Mouse (Mus musculus): ENCODE data around the gene Dkkl1. TPM values are rescaled to one million over a fixed set of nuclear protein-coding genes. Genes with fewer than 3 reads are reported as not detected.

Dkkl1 gene
- total and polyA plus RNA-seq, 3 experiments, result 9.2 to 32.0 TPM; not detected in 1

GRCm38 (mm10) chr7:45208260-45208659 lies 3.7 kb downstream of the Dkkl1 start:
- no peak for DNase-seq (ENCODE audit: low read depth, low spot score)
- Histone ChIP-seq H3K36me3 (ENCODE audit: control insufficient read depth in 1 of 2, insufficient read depth in 2 of 2, low read length in 2 of 2) (peaks cover 0 to 14% of the 10 kb centered on the region in 2 experiments; a peak in 2 of 4 replicates), H3K9me3 (replicated peaks; ENCODE audit: insufficient read depth, low read length) (no peaks in the 10 kb centered on the region), H3K9ac (ENCODE audit: control insufficient read depth, low read depth, low read length, poor library complexity, severe bottlenecking) (no peak overlapping the region), H3K27ac (ENCODE audit: control insufficient read depth, low read depth, low read length) (no peak overlapping the region), H3K79me2 (ENCODE audit: control insufficient read depth, insufficient read depth, low read length, poor library complexity) (no peaks in the 10 kb centered on the region), H3K4me3 (ENCODE audit: control insufficient read depth in 1 of 2, insufficient read depth in 1 of 2, low read depth in 2 of 2, low read length in 2 of 2) (no peak overlapping the region), H3K27me3 (ENCODE audit: control insufficient read depth in 1 of 2, insufficient read depth in 2 of 2, low read length in 2 of 2) (no peaks in the 10 kb centered on the region), H3K4me1 (ENCODE audit: control insufficient read depth in 1 of 2, insufficient read depth in 2 of 2, low read length in 2 of 2) (peaks cover 6 to 26% of the 10 kb centered on the region in 2 experiments)
- TF ChIP-seq SMC3 (IDR thresholded peaks at IDR 0.05; ENCODE audit: low read depth, low read length) (peak; percentile 16; the same call in 1 of the 2 replicates), CTCF (IDR thresholded peaks at IDR 0.05 in 2 of 3, conservative IDR thresholded peaks at IDR 0.05 in 1 of 3; ENCODE audit: control insufficient read depth in 1 of 3, insufficient read depth in 1 of 3, low read depth in 2 of 3, low read length in 3 of 3, poor library complexity in 1 of 3, severe bottlenecking in 1 of 3) (peak; percentile 41 to 52 (median 44)), ZNF384 (IDR thresholded peaks at IDR 0.05; ENCODE audit: low read depth, low read length) (peak; percentile 86), RAD21 (IDR thresholded peaks at IDR 0.05; ENCODE audit: low read depth, low read length) (peak; percentile 12), RCOR1 (IDR thresholded peaks at IDR 0.05; ENCODE audit: low read depth, low read length) (no peak), ZMIZ1 (IDR thresholded peaks at IDR 0.05; ENCODE audit: low read depth, low read length) (no peak), NELFE (IDR thresholded peaks at IDR 0.05; ENCODE audit: low read depth, low read length) (no peak), USF2 (IDR thresholded peaks at IDR 0.05; ENCODE audit: borderline replicate concordance in 1 of 2, insufficient read depth in 1 of 2, low read depth in 1 of 2, low read length in 2 of 2) (no peak)

GRCm38 (mm10) chr7:45204380-45205143 lies 7.4 kb downstream of the Dkkl1 start, which contains the start of gene Ccdc155:
Gene Ccdc155 (minus strand): TSS chr7:45204892.
- Histone ChIP-seq H3K4me3 (ENCODE audit: control insufficient read depth in 1 of 2, insufficient read depth in 1 of 2, low read depth in 2 of 2, low read length in 2 of 2) (peak within 1 kb of the TSS; percentile 65 to 66), H3K27ac (ENCODE audit: control insufficient read depth, low read depth, low read length) (peak within 1 kb of the TSS; percentile 44), H3K27me3 (ENCODE audit: control insufficient read depth in 1 of 2, insufficient read depth in 2 of 2, low read length in 2 of 2) (no peaks in the 10 kb centered on the region), H3K9me3 (replicated peaks; ENCODE audit: insufficient read depth, low read length) (no peaks in the 10 kb centered on the region), H3K36me3 (ENCODE audit: control insufficient read depth in 1 of 2, insufficient read depth in 2 of 2, low read length in 2 of 2) (peaks cover 0 to 5% of the 10 kb centered on the region in 2 experiments; a peak in 1 of 4 replicates), H3K9ac (ENCODE audit: control insufficient read depth, low read depth, low read length, poor library complexity, severe bottlenecking) (peak within 1 kb of the TSS; percentile 56), H3K4me1 (ENCODE audit: control insufficient read depth in 1 of 2, insufficient read depth in 2 of 2, low read length in 2 of 2) (peaks cover 0 to 7% of the 10 kb centered on the region in 2 experiments; a peak in 1 of 4 replicates), H3K79me2 (ENCODE audit: control insufficient read depth, insufficient read depth, low read length, poor library complexity) (no peaks in the 10 kb centered on the region)
- peak; percentile 99 for DNase-seq (ENCODE audit: low read depth, low spot score)
- TF ChIP-seq MAX (IDR thresholded peaks at IDR 0.05; ENCODE audit: low read length) (peak; percentile 96), SIN3A (IDR thresholded peaks at IDR 0.05; ENCODE audit: low read length) (peak; percentile 79), RCOR1 (IDR thresholded peaks at IDR 0.05; ENCODE audit: low read depth, low read length) (no peak), POLR2A (IDR thresholded peaks at IDR 0.05; ENCODE audit: control insufficient read depth in 1 of 2, insufficient read depth in 1 of 2, low read depth in 1 of 2, low read length in 2 of 2, poor library complexity in 1 of 2) (peak in 1 of 2 experiments; percentile 58; a peak in 1 of 4 replicates), MYB (IDR thresholded peaks at IDR 0.05; ENCODE audit: low read depth, low read length) (0 out of 2 replicates have a peak, but pooled peaks have one; percentile 13), HCFC1 (IDR thresholded peaks at IDR 0.05; ENCODE audit: low read depth, low read length) (peak; percentile 29; the same call in 1 of the 2 replicates), ELF1 (IDR thresholded peaks at IDR 0.05; ENCODE audit: low read depth, low read length) (peak; percentile 53; the same call in 1 of the 2 replicates), NELFE (IDR thresholded peaks at IDR 0.05; ENCODE audit: low read depth, low read length) (peak; percentile 63), ZC3H11A (IDR thresholded peaks at IDR 0.05; ENCODE audit: low read depth, low read length) (no peak), E2F4 (IDR thresholded peaks at IDR 0.05; ENCODE audit: borderline replicate concordance, low read depth, low read length) (peak; percentile 83; the same call in 1 of the 2 replicates), POLR2AphosphoS2 (IDR thresholded peaks at IDR 0.05; ENCODE audit: low read length) (no peak), NRF1 (IDR thresholded peaks at IDR 0.05; ENCODE audit: insufficient read depth, low read depth, low read length, poor library complexity, severe bottlenecking) (peak; percentile 97; the same call in 1 of the 2 replicates), TAL1 (IDR thresholded peaks at IDR 0.05; ENCODE audit: low read length) (no peak), MXI1 (IDR thresholded peaks at IDR 0.05; ENCODE audit: low read depth, low read length) (peak; percentile 94), GATA1 (IDR thresholded peaks at IDR 0.05; ENCODE audit: low read depth, low read length) (peak; percentile 49; the same call in 1 of the 2 replicates)
